Mouse (Mus musculus): ENCODE results near the gene Fbll1.
"Not testable (repeated sequence)": the region's sequence is repeated elsewhere in the genome, so short reads cannot be mapped to it uniquely, and the experiment has no call there.

The Fbll1 gene

GRCm38 (mm10) chr11:35798874-35799273 is at the start of gene Fbll1:
Gene Fbll1, minus strand, starts transcription at chr11:35798884.
- peak; percentile 54 for DNase-seq (ENCODE audit: low spot score)

GRCm38 (mm10) chr11:35844299-35844698 is 45.6 kb upstream of the Fbll1 start:
- DNase-seq (ENCODE audit: low spot score): no peak

- DNase-seq (ENCODE audit: low spot score): not testable (repeated sequence)
These were observed 43.9 kb upstream of the Fbll1 start for GRCm38 (mm10) chr11:35842560-35842959.

- no peak for DNase-seq (ENCODE audit: low spot score)
These were observed 43.1 kb upstream of the Fbll1 start for GRCm38 (mm10) chr11:35841738-35842325.

- not testable (repeated sequence) for DNase-seq (ENCODE audit: low spot score)
These were observed 42.1 kb upstream of the Fbll1 start for GRCm38 (mm10) chr11:35840806-35841205.

- DNase-seq (ENCODE audit: low spot score): no peak
These were observed 41.6 kb upstream of the Fbll1 start for GRCm38 (mm10) chr11:35840282-35840681.

- DNase-seq (ENCODE audit: low spot score): peak; percentile 90
These were observed 40.0 kb upstream of the Fbll1 start for GRCm38 (mm10) chr11:35838345-35839338.

- no peak for DNase-seq (ENCODE audit: low spot score)
These were observed 38.8 kb upstream of the Fbll1 start for GRCm38 (mm10) chr11:35837156-35838126.

- peak; percentile 91 for DNase-seq (ENCODE audit: low spot score)
These were observed 35.5 kb upstream of the Fbll1 start, which contains the start of gene Rars for GRCm38 (mm10) chr11:35834022-35834760. Gene Rars, minus strand, starts transcription at chr11:35834506.

- no peak for DNase-seq (ENCODE audit: low spot score)
These were observed 34.6 kb upstream of the Fbll1 start for GRCm38 (mm10) chr11:35833270-35833669.

- DNase-seq (ENCODE audit: low spot score): no peak
These were observed 33.5 kb upstream of the Fbll1 start for GRCm38 (mm10) chr11:35832139-35832538.

GRCm38 (mm10) chr11:35827714-35828113 is 29.0 kb upstream of the Fbll1 start:
- no peak for DNase-seq (ENCODE audit: low spot score)

- no peak for DNase-seq (ENCODE audit: low spot score)
These were observed 17.6 kb upstream of the Fbll1 start for GRCm38 (mm10) chr11:35816316-35816715.

GRCm38 (mm10) chr11:35811458-35811857 is 12.8 kb upstream of the Fbll1 start:
- DNase-seq (ENCODE audit: low spot score): no peak

GRCm38 (mm10) chr11:35801332-35801731 is 2.6 kb upstream of the Fbll1 start:
- DNase-seq (ENCODE audit: low spot score): no peak

- no peak for DNase-seq (ENCODE audit: low spot score)
These were observed 226 bp downstream of the Fbll1 start for GRCm38 (mm10) chr11:35798495-35798820.

- DNase-seq (ENCODE audit: low spot score): no peak
These were observed 761 bp downstream of the Fbll1 start for GRCm38 (mm10) chr11:35797751-35798494.

- DNase-seq (ENCODE audit: low spot score): not testable (repeated sequence)
These were observed 5.9 kb downstream of the Fbll1 start for GRCm38 (mm10) chr11:35792800-35793199.

GRCm38 (mm10) chr11:35788443-35788842 is 10.2 kb downstream of the Fbll1 start:
- DNase-seq (ENCODE audit: low spot score): no peak

- DNase-seq (ENCODE audit: low spot score): no peak
These were observed 14.1 kb downstream of the Fbll1 start for GRCm38 (mm10) chr11:35784537-35784936.

GRCm38 (mm10) chr11:35784002-35784401 is 14.7 kb downstream of the Fbll1 start:
- DNase-seq (ENCODE audit: low spot score): no peak
